Mouse (Mus musculus) left cerebral cortex, adult 9 months (tissue): ENCODE measurements at regions not wholly inside any gene's neighbourhood (a gene's known extent, or its start where the extent isn't known, plus 50 kb on each side); places are given as distances from the start of the nearest gene placed in this dataset.
A peak's percentile ranks its signal among the peaks of the same experiment; 100 is the strongest.
"Not testable (repeated sequence)": the region's sequence is repeated elsewhere in the genome, so short reads cannot be mapped to it uniquely, and the experiment has no call there.

Source experiments
- DNase-seq, 2 experiments: peaks; one replicate each; pipeline ENCODE4 v3.0.0; 2022; ENCODE audit warnings: low spot score in 2 of 2

GRCm38 (mm10) chr2:3864872-3865271 lies 152.6 kb upstream of the Frmd4a start:
- DNase-seq = no peak

GRCm38 (mm10) chr2:3866736-3867135 lies 150.8 kb upstream of the Frmd4a start:
- not testable (repeated sequence) for DNase-seq

GRCm38 (mm10) chr2:3869701-3870100 lies 147.8 kb upstream of the Frmd4a start:
- no peak for DNase-seq

GRCm38 (mm10) chr2:3871748-3872147 lies 145.8 kb upstream of the Frmd4a start:
- no peak for DNase-seq

- no peak for DNase-seq
Measured at GRCm38 (mm10) chr2:3887000-3887399, 130.5 kb upstream of the Frmd4a start.

- no peak for DNase-seq
Measured at GRCm38 (mm10) chr2:3887845-3888433, 129.6 kb upstream of the Frmd4a start.

- no peak for DNase-seq
Measured at GRCm38 (mm10) chr2:3889381-3889780, 128.1 kb upstream of the Frmd4a start.

GRCm38 (mm10) chr2:3890462-3890861 lies 127.1 kb upstream of the Frmd4a start:
- DNase-seq = no peak

GRCm38 (mm10) chr2:3907026-3907425 lies 110.5 kb upstream of the Frmd4a start:
- DNase-seq = no peak

GRCm38 (mm10) chr2:3908192-3908591 lies 109.3 kb upstream of the Frmd4a start:
- no peak for DNase-seq

- DNase-seq = no peak
Measured at GRCm38 (mm10) chr2:3910086-3910891, 107.2 kb upstream of the Frmd4a start.

GRCm38 (mm10) chr2:3915141-3915540 lies 102.4 kb upstream of the Frmd4a start:
- no peak for DNase-seq

GRCm38 (mm10) chr2:3916365-3916764 lies 101.2 kb upstream of the Frmd4a start:
- DNase-seq = no peak

GRCm38 (mm10) chr2:3918156-3918555 lies 99.4 kb upstream of the Frmd4a start:
- peak; percentile 5 to 54 for DNase-seq

- no peak for DNase-seq
Measured at GRCm38 (mm10) chr2:3919893-3920292, 97.6 kb upstream of the Frmd4a start.

- not testable (repeated sequence) for DNase-seq
Measured at GRCm38 (mm10) chr2:3921084-3921483, 96.4 kb upstream of the Frmd4a start.

GRCm38 (mm10) chr2:3922739-3923138 lies 94.8 kb upstream of the Frmd4a start:
- no peak for DNase-seq

GRCm38 (mm10) chr2:3924696-3925095 lies 92.8 kb upstream of the Frmd4a start:
- DNase-seq = no peak

GRCm38 (mm10) chr2:3925199-3925598 lies 92.3 kb upstream of the Frmd4a start:
- DNase-seq = no peak

GRCm38 (mm10) chr2:3926129-3926528 lies 91.4 kb upstream of the Frmd4a start:
- DNase-seq = no peak

GRCm38 (mm10) chr2:3927141-3927810 lies 90.2 kb upstream of the Frmd4a start:
- DNase-seq = no peak

- no peak for DNase-seq
Measured at GRCm38 (mm10) chr2:3927853-3928252, 89.7 kb upstream of the Frmd4a start.

GRCm38 (mm10) chr2:3930650-3931049 lies 86.9 kb upstream of the Frmd4a start:
- no peak for DNase-seq
